Mouse (Mus musculus) erythroblast, adult 5-6 weeks (primary cell): ENCODE data around the gene H2-Oa. TPM values are rescaled to one million over a fixed set of nuclear protein-coding genes. Genes with fewer than 3 reads are reported as not detected.

Experiments
- ATAC-seq: replicated peaks from 2 replicates; pipeline ENCODE4 v1.8.0; 2016; ENCODE audit warnings: moderate number of reproducible peaks, mild to moderate bottlenecking, moderate TSS enrichment, inconsistent platforms; ENCODE audit not compliant: poor library complexity, low FRiP score, severe bottlenecking
- total RNA-seq, 2 experiments: library from RNA; stranded (forward) in 1 of 2; stranded (reverse) in 1 of 2; fragments of 150-400 nt in 1 of 2; fragments of 200-764, 138-1000 nt in 1 of 2; gene quantifications; 2 replicates each; pipeline versions ENCODE4 v1.2.3 to v1.2.4; 2015 to 2017; ENCODE audit warnings: low replicate concordance in 2 of 2

Gene H2-Oa
- total RNA-seq, 2 experiments from 2014 or later, result 1.1 to 7.9 TPM

- ATAC-seq, result peak; percentile 69
Observed at GRCm38 (mm10) chr17:34119249-34120179, 27.4 kb downstream of the H2-Oa start, which contains the start of gene H2-DMa. H2-DMa (plus strand) TSS chr17:34119541.

GRCm38 (mm10) chr17:34120180-34120723, 28.1 kb downstream of the H2-Oa start:
- ATAC-seq, result no peak

GRCm38 (mm10) chr17:34120814-34121171, 28.7 kb downstream of the H2-Oa start:
- peak; percentile 50 for ATAC-seq

- no peak for ATAC-seq
Observed at GRCm38 (mm10) chr17:34121172-34121878, 29.2 kb downstream of the H2-Oa start.

GRCm38 (mm10) chr17:34121879-34122187, 29.7 kb downstream of the H2-Oa start:
- ATAC-seq, result no peak

- ATAC-seq, result peak; percentile 47
Observed at GRCm38 (mm10) chr17:34122188-34122984, 30.2 kb downstream of the H2-Oa start, which contains the start of gene Brd2. Brd2 (minus strand) TSS chr17:34122634.

- no peak for ATAC-seq
Observed at GRCm38 (mm10) chr17:34123111-34123510, 31.0 kb downstream of the H2-Oa start.

- ATAC-seq, result no peak
Observed at GRCm38 (mm10) chr17:34123518-34123917, 31.4 kb downstream of the H2-Oa start.

- ATAC-seq, result no peak
Observed at GRCm38 (mm10) chr17:34124649-34125048, 32.5 kb downstream of the H2-Oa start.

- no peak for ATAC-seq
Observed at GRCm38 (mm10) chr17:34126826-34127420, 34.8 kb downstream of the H2-Oa start.

GRCm38 (mm10) chr17:34127475-34127874, 35.3 kb downstream of the H2-Oa start:
- peak; percentile 78 for ATAC-seq

- no peak for ATAC-seq
Observed at GRCm38 (mm10) chr17:34128264-34128937, 36.3 kb downstream of the H2-Oa start.

GRCm38 (mm10) chr17:34128944-34129791, 37.0 kb downstream of the H2-Oa start:
- ATAC-seq, result no peak

- no peak for ATAC-seq
Observed at GRCm38 (mm10) chr17:34130073-34130947, 38.2 kb downstream of the H2-Oa start.

GRCm38 (mm10) chr17:34131911-34132310, 39.8 kb downstream of the H2-Oa start:
- no peak for ATAC-seq

- ATAC-seq, result no peak
Observed at GRCm38 (mm10) chr17:34133289-34133688, 41.1 kb downstream of the H2-Oa start.

GRCm38 (mm10) chr17:34134451-34134850, 42.3 kb downstream of the H2-Oa start:
- ATAC-seq, result no peak
